ENCODE assay signal across 8 mouse cellular contexts in genomic region chr2:145557361-145557931, GRCm38 (mm10).
DNase-seq lines count a peak whose midpoint lies in the region; ATAC-seq and TF ChIP-seq lines count a peak whose summit lies in the region.

No protein-coding gene starts in this region.

- TF ChIP-seq EP300 in liver, embryonic 14.5 days (IDR thresholded peaks at IDR 0.05; ENCODE audit: low read depth), result no peak

- no peaks in the 10 kb centered on the region for H3K36me3 ChIP-seq in ES-E14 (ENCODE audit: control insufficient read depth, insufficient read depth, low read length, poor library complexity, severe bottlenecking)
- H3K36me3 ChIP-seq in hindbrain, postnatal 0 days (ENCODE audit: insufficient read depth, low read length), result no peaks in the 10 kb centered on the region
- H3K36me3 ChIP-seq in liver, embryonic 14.5 days (replicated peaks; ENCODE audit: control insufficient read depth, insufficient read depth, low read depth), result no peaks in the 10 kb centered on the region

- H3K4me2 ChIP-seq in hindbrain, postnatal 0 days (ENCODE audit: low read depth, low read length), result no peak overlapping the region
- no peak overlapping the region for H3K4me2 ChIP-seq in liver, embryonic 14.5 days (ENCODE audit: low read depth)

- no peak overlapping the region for H3K9ac ChIP-seq in ES-E14 (ENCODE audit: insufficient read depth, low read depth, low read length, poor library complexity, severe bottlenecking)
- no peak overlapping the region for H3K9ac ChIP-seq in hindbrain, postnatal 0 days (replicated peaks; ENCODE audit: low read length)
- H3K9ac ChIP-seq in liver, embryonic 14.5 days (replicated peaks), result no peak overlapping the region

- no peaks in the 10 kb centered on the region for H3K9me3 ChIP-seq in ES-E14 (ENCODE audit: control insufficient read depth, insufficient read depth, low read depth, low read length)
- no peaks in the 10 kb centered on the region for H3K9me3 ChIP-seq in hindbrain, postnatal 0 days (ENCODE audit: low read length)
- no peaks in the 10 kb centered on the region for H3K9me3 ChIP-seq in liver, embryonic 14.5 days (ENCODE audit: control insufficient read depth, low read length)

- no peak overlapping the region for H3K4me3 ChIP-seq in ES-E14 (ENCODE audit: insufficient read depth in 1 of 2, low read depth in 1 of 2, low read length in 2 of 2, poor library complexity in 1 of 2, severe bottlenecking in 1 of 2)
- H3K4me3 ChIP-seq in hindbrain, postnatal 0 days (ENCODE audit: low read length), result no peak overlapping the region
- H3K4me3 ChIP-seq in liver, embryonic 14.5 days (ENCODE audit: insufficient read depth in 1 of 2, low read depth in 2 of 2, low read length in 2 of 2), result no peak overlapping the region

- 29% methylated on average over 1 of the region's 1 CpGs for WGBS in hindbrain, postnatal 0 days
- WGBS in liver, embryonic 14.5 days (ENCODE audit: insufficient replicate concordance), result 5% methylated on average over 1 of the region's 1 CpGs

- no peaks in the 10 kb centered on the region for H3K27me3 ChIP-seq in hindbrain, postnatal 0 days (ENCODE audit: insufficient read depth, low read length)
- no peaks in the 10 kb centered on the region for H3K27me3 ChIP-seq in liver, embryonic 14.5 days (ENCODE audit: control insufficient read depth, insufficient read depth, low read length)

- TF ChIP-seq CTCF in hindbrain, postnatal 0 days (IDR thresholded peaks at IDR 0.05; ENCODE audit: low read depth), result peak; percentile 55
- TF ChIP-seq CTCF in liver, embryonic 14.5 days (IDR thresholded peaks at IDR 0.05; ENCODE audit: low read depth), result peak; percentile 55

- H3K27ac ChIP-seq in ES-E14 (ENCODE audit: insufficient read depth, low read depth, low read length, poor library complexity, severe bottlenecking), result no peak overlapping the region
- no peak overlapping the region for H3K27ac ChIP-seq in hindbrain, postnatal 0 days
- no peak overlapping the region for H3K27ac ChIP-seq in liver, embryonic 14.5 days

- H3K4me1 ChIP-seq in ES-E14 (ENCODE audit: control insufficient read depth in 2 of 2, insufficient read depth in 2 of 2, low read length in 2 of 2, poor library complexity in 1 of 2), result no peaks in the 10 kb centered on the region
- no peaks in the 10 kb centered on the region for H3K4me1 ChIP-seq in hindbrain, postnatal 0 days (ENCODE audit: insufficient read depth, low read length)
- H3K4me1 ChIP-seq in liver, embryonic 14.5 days (replicated peaks; ENCODE audit: control insufficient read depth in 2 of 2, insufficient read depth in 2 of 2, low read length in 1 of 2), result no peaks in the 10 kb centered on the region

- in situ Hi-C loops in ES-E14 (cut with MboI; ENCODE audit: low sequenced_read_pairs in 2 of 2, unreplicated experiment in 2 of 2), result no loop called here

- no peak for ATAC-seq in hindbrain, postnatal 0 days
- no peak for ATAC-seq in liver, embryonic 14.5 days (ENCODE audit: insufficient read depth)
- ATAC-seq in inflammation-experienced regulatory T-cells, adult 6 months, result no peak

- DNase-seq in kidney, adult 11 months, result peak; percentile 4
- no peak for DNase-seq in kidney, postnatal 4 days
- peak; percentile 51 for DNase-seq in ES-E14 (ENCODE audit: low read depth, low spot score)
- peak; percentile 40 for DNase-seq in c-Kit-positive CD71-negative TER-119-negative erythroid progenitor cells, embryonic 14.5 days (ENCODE audit: low read depth)
- peak; percentile 50 for DNase-seq in hindbrain, postnatal 0 days (ENCODE audit: low spot score)
- peak in 2 of 3 experiments; percentile 1 to 23 for DNase-seq in liver, embryonic 14.5 days (ENCODE audit: low read depth in 3 of 3, low spot score in 3 of 3)
- DNase-seq in thymus, postnatal 4 days, result peak; percentile 7

TF ChIP-seq in ES-E14, 5 proteins besides CTCF, POLR2A, EP300 and RAD21:
- no peak for TF ChIP-seq MAFK (IDR thresholded peaks at IDR 0.05; ENCODE audit: insufficient read depth, low read depth, low read length)
- no peak for TF ChIP-seq ZNF384 (IDR thresholded peaks at IDR 0.05; ENCODE audit: low read depth, low read length)
- no peak for TF ChIP-seq HCFC1 (IDR thresholded peaks at IDR 0.05; ENCODE audit: borderline replicate concordance, insufficient read depth, low read length)
- TF ChIP-seq ZC3H11A (IDR thresholded peaks at IDR 0.05; ENCODE audit: borderline replicate concordance, low read depth, low read length), result no peak
- TF ChIP-seq CHD2 (IDR thresholded peaks at IDR 0.05; ENCODE audit: low read depth, low read length), result no peak

Comparison
In these comparisons a context has a peak if more than half of its experiments do, and no peak if none do; other contexts are left out.
1. DNase-seq: peak in kidney, adult 11 months (single experiment), ES-E14 (single experiment), c-Kit-positive CD71-negative TER-119-negative erythroid progenitor cells, embryonic 14.5 days (single experiment), hindbrain, postnatal 0 days (single experiment), liver, embryonic 14.5 days (2 of 3) and thymus, postnatal 4 days (single experiment); none in kidney, postnatal 4 days (0 of 2).